Mouse (Mus musculus) spleen, adult 2 months (tissue): ENCODE data around the gene Fev. TPM values are rescaled to one million over a fixed set of nuclear protein-coding genes. Genes with fewer than 3 reads are reported as not detected.

ENCODE experiments used
- DNase-seq, 2 experiments: peaks; one replicate each; pipeline versions ENCODE4 v3.0.0 to v3.0.0-alpha.2; 2012 to 2021; ENCODE audit warnings: low spot score in 2 of 2, low read depth in 1 of 2
- H3K27ac ChIP-seq: fragments of 200-500 bp; 2 replicates; pipeline ENCODE4 v1.5.1; 2012; ENCODE audit warnings: low read length, inconsistent platforms; ENCODE audit not compliant: insufficient read depth
- H3K27me3 ChIP-seq: fragments of 200-500 bp; 2 replicates; pipeline ENCODE4 v1.6.1; 2012; ENCODE audit warnings: mild to moderate bottlenecking, moderate library complexity, low read length, inconsistent platforms; ENCODE audit not compliant: control insufficient read depth, insufficient read depth
- H3K36me3 ChIP-seq: fragments of 200-500 bp; 2 replicates; pipeline ENCODE4 v1.6.1; 2012; ENCODE audit warnings: mild to moderate bottlenecking, low read length, inconsistent platforms; ENCODE audit not compliant: control insufficient read depth, insufficient read depth
- H3K4me1 ChIP-seq: fragments of 200-500 bp; 2 replicates; pipeline ENCODE4 v1.6.1; 2011; ENCODE audit warnings: inconsistent platforms; ENCODE audit not compliant: control insufficient read depth, insufficient read depth, insufficient read length
- H3K4me3 ChIP-seq: fragments of 200-500 bp; 2 replicates; pipeline ENCODE4 v1.5.1; 2011; ENCODE audit warnings: mild to moderate bottlenecking, inconsistent platforms; ENCODE audit not compliant: insufficient read depth, insufficient read length; ENCODE audit errors: extremely low read depth
- CTCF ChIP-seq: fragments of 200-500 bp; IDR thresholded peaks from 2 replicates; pipeline ENCODE4 v1.5.1; 2011; ENCODE audit warnings: mild to moderate bottlenecking, inconsistent platforms; ENCODE audit not compliant: insufficient read depth, insufficient read length, insufficient replicate concordance; ENCODE audit errors: extremely low read depth
- POLR2A ChIP-seq: fragments of 200-500 bp; IDR thresholded peaks from 2 replicates; pipeline ENCODE4 v1.6.1; 2011; ENCODE audit warnings: low read depth, low read length, inconsistent platforms
- WGBS: fragments of 180-500 bp; shearing (Covaris S2); methylation state at CpG from one replicate; pipeline ENCODE4 v1.1.7; 2018; 5-methylcytosine and 5-hydroxymethylcytosine counted together
- polyA plus RNA-seq: library from polyadenylated mRNA; depleted of rRNA; stranded (reverse); fragments of >200 nt; gene quantifications from 2 replicates; pipeline ENCODE4 v1.2.3, GENCODE M21; 2012

Gene Fev
- polyA plus RNA-seq, 1 experiment: 0.08 TPM

- TF ChIP-seq POLR2A: no peak
- no peak for TF ChIP-seq CTCF
- H3K27ac ChIP-seq: no peak overlapping the region
- no peak overlapping the region for H3K4me3 ChIP-seq
- no peaks in the 10 kb centered on the region for H3K36me3 ChIP-seq
- H3K4me1 ChIP-seq: peaks cover 7% of the 10 kb centered on the region; the same call in 1 of the 2 replicates
- H3K27me3 ChIP-seq: peaks cover 14% of the 10 kb centered on the region
- no peak for DNase-seq
- 4% methylated on average over 55 of the region's 66 CpGs for WGBS
Measured at GRCm38 (mm10) chr1:74900341-74901285, 15.4 kb upstream of the Fev start.

GRCm38 (mm10) chr1:74898656-74899431 lies 13.6 kb upstream of the Fev start:
- Histone ChIP-seq H3K4me3 (no peak overlapping the region), H3K27me3 (peaks cover 14% of the 10 kb centered on the region), H3K27ac (no peak overlapping the region), H3K4me1 (peaks cover 7% of the 10 kb centered on the region; the same call in 1 of the 2 replicates), H3K36me3 (no peaks in the 10 kb centered on the region)
- 12% methylated on average over 8 of the region's 10 CpGs for WGBS
- DNase-seq: no peak
- no peak for TF ChIP-seq POLR2A
- TF ChIP-seq CTCF: no peak

DNA sequence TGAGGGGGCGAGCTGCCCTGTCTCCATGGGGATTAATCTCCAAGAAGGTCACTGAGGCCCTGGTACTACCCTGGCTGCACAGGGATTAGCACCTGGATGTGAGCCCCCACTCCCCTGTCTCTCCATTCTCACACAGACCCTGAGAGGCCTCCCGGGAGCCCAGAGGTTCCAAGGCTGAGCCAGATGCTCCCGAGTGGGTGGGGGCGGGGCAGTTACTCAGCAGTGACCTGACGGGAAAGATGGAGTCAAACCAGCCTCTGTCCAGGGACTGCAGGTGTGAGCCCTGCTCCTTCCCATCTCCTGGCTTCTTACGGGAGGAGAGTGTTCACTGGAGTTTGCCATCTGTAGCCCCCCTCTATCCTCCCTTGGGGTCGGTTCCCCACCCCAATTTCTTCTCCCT lies 12.8 kb upstream of the Fev start:
- 43% methylated on average over 7 of the region's 7 CpGs for WGBS

GRCm38 (mm10) chr1:74894966-74895365 lies 9.7 kb upstream of the Fev start:
- peak; percentile 9 to 25 for DNase-seq
- Histone ChIP-seq H3K27ac (no peak overlapping the region), H3K4me3 (no peak overlapping the region), H3K27me3 (peaks cover 3% of the 10 kb centered on the region; the same call in 1 of the 2 replicates), H3K36me3 (no peaks in the 10 kb centered on the region), H3K4me1 (no peaks in the 10 kb centered on the region)
- 18% methylated on average over 4 of the region's 4 CpGs for WGBS
- TF ChIP-seq CTCF (peak; percentile 43; the same call in 1 of the 2 replicates), POLR2A (no peak)

More for the DNA sequence above, 12.8 kb upstream of the Fev start:
- H3K4me3 ChIP-seq: no peak overlapping the region
- no peaks in the 10 kb centered on the region for H3K36me3 ChIP-seq
- peaks cover 14% of the 10 kb centered on the region for H3K27me3 ChIP-seq
- DNase-seq: no peak
- H3K4me1 ChIP-seq: peaks cover 7% of the 10 kb centered on the region; the same call in 1 of the 2 replicates
- no peak overlapping the region for H3K27ac ChIP-seq
- TF ChIP-seq CTCF: no peak

GRCm38 (mm10) chr1:74893134-74893855 lies 8.1 kb upstream of the Fev start, which contains the start of gene Cryba2:
Gene Cryba2 (minus strand): TSS chr1:74893143.
- 15% methylated on average over 25 of the region's 25 CpGs for WGBS
- Histone ChIP-seq H3K27me3 (no peaks in the 10 kb centered on the region), H3K4me3 (no peak within 1 kb of the TSS), H3K4me1 (no peaks in the 10 kb centered on the region), H3K27ac (no peak within 1 kb of the TSS), H3K36me3 (no peaks in the 10 kb centered on the region)
- TF ChIP-seq POLR2A (no peak), CTCF (peak; percentile 53; the same call in 1 of the 2 replicates)
- DNase-seq: no peak

- TF ChIP-seq POLR2A (no peak), CTCF (no peak)
- no peak overlapping the region for H3K4me3 ChIP-seq
- no peaks in the 10 kb centered on the region for H3K4me1 ChIP-seq
- no peaks in the 10 kb centered on the region for H3K36me3 ChIP-seq
- DNase-seq: no peak
- 6% methylated on average over 39 of the region's 39 CpGs for WGBS
- H3K27me3 ChIP-seq: no peaks in the 10 kb centered on the region
- H3K27ac ChIP-seq: no peak overlapping the region
Measured at GRCm38 (mm10) chr1:74892351-74893133, 7.3 kb upstream of the Fev start.
